Mouse (Mus musculus) testis, adult 2 months (tissue): ENCODE results near the gene Rpap3.

Experiments used
- CTCF ChIP-seq: fragments of 200-500 bp; IDR thresholded peaks from 2 replicates; pipeline ENCODE4 v1.5.1; 2012; ENCODE audit warnings: low read depth, mild to moderate bottlenecking, inconsistent platforms, low read length, moderate library complexity; ENCODE audit not compliant: control insufficient read depth, insufficient read depth, insufficient replicate concordance
- POLR2A ChIP-seq: fragments of 200-500 bp; IDR thresholded peaks from 2 replicates; pipeline ENCODE4 v1.6.1; 2012; ENCODE audit warnings: low read depth, mild to moderate bottlenecking, inconsistent platforms, low read length, moderate library complexity; ENCODE audit not compliant: control insufficient read depth

DNA sequence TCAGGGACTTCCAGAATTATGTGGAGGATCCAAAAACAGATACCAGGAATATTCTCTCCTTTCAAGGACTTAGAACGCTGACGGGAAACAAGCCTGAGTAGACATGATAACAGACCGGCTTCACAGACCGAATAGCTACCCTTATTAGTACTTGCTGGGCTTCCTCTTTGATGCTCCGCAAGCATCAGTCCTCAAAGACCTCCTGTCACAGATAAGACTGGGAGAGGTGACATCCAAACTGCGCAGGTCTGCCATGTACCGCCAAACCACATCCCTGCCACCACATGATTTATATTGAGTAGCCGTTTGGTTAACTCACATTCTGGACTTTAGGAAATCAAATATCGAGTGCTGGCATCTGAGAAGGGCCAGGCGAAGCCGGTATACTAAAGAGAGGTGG, 11.2 kb upstream of the Rpap3 start:
- TF ChIP-seq CTCF (no peak), POLR2A (no peak)
